Mouse (Mus musculus) CH12.LX (cell line): ENCODE results near the gene Sgca.

Experiments used
- CHD1 ChIP-seq: IDR thresholded peaks from 2 replicates; pipeline ENCODE4 v1.6.1; 2012; ENCODE audit warnings: low read depth, low read length, improper control_type of control experiment, inconsistent platforms
- CTCF ChIP-seq, 2 experiments: IDR thresholded peaks in 1 of 2; conservative IDR thresholded peaks in 1 of 2; 2 replicates each; pipeline ENCODE4 v1.5.1; 2011 to 2012; ENCODE audit warnings: low read depth in 2 of 2, low read length in 2 of 2, improper control_type of control experiment in 1 of 2, inconsistent platforms in 1 of 2, mild to moderate bottlenecking in 1 of 2, moderate library complexity in 1 of 2
- ELF1 ChIP-seq: IDR thresholded peaks from 2 replicates; pipeline ENCODE4 v1.6.1; 2014; ENCODE audit warnings: low read depth, mild to moderate bottlenecking, inconsistent platforms, low read length, improper control_type of control experiment
- EP300 ChIP-seq: IDR thresholded peaks from 2 replicates; pipeline ENCODE4 v1.6.1; 2011; ENCODE audit warnings: low read length, improper control_type of control experiment
- ETS1 ChIP-seq: conservative IDR thresholded peaks from 2 replicates; pipeline ENCODE4 v1.6.1; 2012; ENCODE audit warnings: low read depth, mild to moderate bottlenecking, inconsistent platforms, low read length, improper control_type of control experiment, moderate library complexity
- KAT2A ChIP-seq: IDR thresholded peaks from 2 replicates; pipeline ENCODE4 v1.6.1; 2012; ENCODE audit warnings: low read length, improper control_type of control experiment, inconsistent platforms; ENCODE audit not compliant: insufficient replicate concordance
- MAX ChIP-seq: IDR thresholded peaks from 2 replicates; pipeline ENCODE4 v1.6.1; 2011; ENCODE audit warnings: low read length, improper control_type of control experiment
- NRF1 ChIP-seq: IDR thresholded peaks from 2 replicates; pipeline ENCODE4 v1.6.1; 2014; ENCODE audit warnings: low read depth, mild to moderate bottlenecking, inconsistent platforms, low read length, improper control_type of control experiment, moderate library complexity
- POLR2A ChIP-seq: IDR thresholded peaks from 2 replicates; pipeline ENCODE4 v1.6.1; 2011; ENCODE audit warnings: low read depth, mild to moderate bottlenecking, improper control_type of control experiment, low read length
- POLR2AphosphoS2 ChIP-seq: IDR thresholded peaks from 2 replicates; pipeline ENCODE4 v1.6.1; 2011; ENCODE audit warnings: low read depth, low read length, improper control_type of control experiment
- RAD21 ChIP-seq: IDR thresholded peaks from 2 replicates; pipeline ENCODE4 v1.6.1; 2011; ENCODE audit warnings: low read depth, mild to moderate bottlenecking, low read length, improper control_type of control experiment, moderate library complexity
- SIN3A ChIP-seq: IDR thresholded peaks from 2 replicates; pipeline ENCODE4 v1.6.1; 2012; ENCODE audit warnings: low read length, improper control_type of control experiment, inconsistent platforms
- UBTF ChIP-seq: IDR thresholded peaks from 2 replicates; pipeline ENCODE4 v1.6.1; 2012; ENCODE audit warnings: low read depth, mild to moderate bottlenecking, inconsistent platforms, low read length, improper control_type of control experiment, moderate library complexity
- USF1 ChIP-seq: IDR thresholded peaks from 2 replicates; pipeline ENCODE4 v1.6.1; 2014; ENCODE audit warnings: low read depth, mild to moderate bottlenecking, inconsistent platforms, low read length, improper control_type of control experiment

- TF ChIP-seq CTCF (conservative IDR thresholded peaks at IDR 0.05 in 1 of 2, IDR thresholded peaks at IDR 0.05 in 1 of 2; ENCODE audit: low read depth in 2 of 2, low read length in 2 of 2) (no peak), POLR2A (no peak), CHD1 (no peak), POLR2AphosphoS2 (no peak), RAD21 (no peak), UBTF (no peak), ETS1 (no peak), EP300 (no peak), NRF1 (no peak), MAX (no peak), KAT2A (no peak), USF1 (no peak), ELF1 (no peak), SIN3A (no peak)
Observed at GRCm38 (mm10) chr11:94997596-94997995, 21.5 kb upstream of the Sgca start.
